Comparison of ENCODE assay signal across 27 mouse cellular contexts in the genomic region with DNA sequence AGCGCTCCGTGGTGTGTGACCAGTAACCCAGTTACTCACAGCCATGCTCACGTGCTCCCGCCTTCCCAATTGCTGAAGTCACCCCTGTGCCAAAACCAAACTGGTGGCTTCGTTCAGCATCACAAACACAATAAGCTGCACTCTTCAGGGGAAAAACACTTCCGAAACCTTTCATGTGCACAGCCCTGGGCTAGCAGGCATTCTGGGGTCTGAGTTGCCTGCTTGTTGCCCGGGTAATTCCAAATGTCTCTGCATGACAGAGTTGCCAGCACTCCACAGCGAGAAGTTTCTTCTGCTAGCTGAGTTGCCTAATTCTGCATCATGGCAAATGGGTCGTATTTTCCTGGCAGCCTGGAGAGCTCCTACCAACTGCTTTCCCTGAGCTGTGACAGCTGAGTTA.
DNase-seq lines count a peak whose midpoint lies in the region; ATAC-seq and TF ChIP-seq lines count a peak whose summit lies in the region.
"Had no signal": no experiment of that assay in that cellular context is flagged by ENCODE, and none has a peak within 500 bp of the region (broad histone marks: within the 10 kb centered on the region; RNA-seq: fewer than 3 reads in every experiment).

No protein-coding gene starts in this region.

- no peaks in the 10 kb centered on the region for H3K27me3 ChIP-seq in hindbrain, embryonic 14.5 days (ENCODE audit: control insufficient read depth, insufficient read depth, low read length)
- no peaks in the 10 kb centered on the region for H3K27me3 ChIP-seq in hindbrain, embryonic 11.5 days (ENCODE audit: control insufficient read depth, insufficient read depth, low read length)
- no peaks in the 10 kb centered on the region for H3K27me3 ChIP-seq in limb, embryonic 10.5 days (ENCODE audit: low read depth, poor library complexity, severe bottlenecking)
- H3K27me3 ChIP-seq: liver, embryonic 12.5 days; neural tube, embryonic 13.5 days had no signal

- H3K9ac ChIP-seq in hindbrain, embryonic 14.5 days, result no peak overlapping the region
- H3K9ac ChIP-seq in hindbrain, embryonic 11.5 days (ENCODE audit: low read depth, low read length), result no peak overlapping the region
- H3K9ac ChIP-seq: liver, embryonic 12.5 days; liver, postnatal 0 days; neural tube, embryonic 13.5 days had no signal

- no peak for TF ChIP-seq CTCF in layer of hippocampus, adult 2 months (conservative IDR thresholded peaks at IDR 0.05)

- ATAC-seq in hindbrain, embryonic 14.5 days (ENCODE audit: low FRiP score), result no peak
- no peak for ATAC-seq in hindbrain, embryonic 11.5 days (ENCODE audit: low FRiP score)
- ATAC-seq: forebrain, embryonic 14.5 days; inflammation-experienced regulatory T-cells, adult 6 months; liver, embryonic 12.5 days; liver, postnatal 0 days had no signal

- peak; percentile 29 to 45 for DNase-seq in cerebellum, postnatal 14 days
- no peak for DNase-seq in cerebellum, adult 11 months
- DNase-seq in hindbrain, embryonic 14.5 days (ENCODE audit: low spot score), result peak; percentile 37
- no peak for DNase-seq in hindbrain, embryonic 11.5 days (ENCODE audit: low spot score)
- no peak for DNase-seq in layer of hippocampus, adult 2 months (ENCODE audit: low spot score in 2 of 2)
- no peak for DNase-seq in layer of hippocampus, postnatal 25 days (ENCODE audit: extremely low spot score in 1 of 2, low spot score in 1 of 2)
- peak; percentile 37 for DNase-seq in brain, adult 2 months (ENCODE audit: low read depth, low spot score)
- no peak for DNase-seq in limb, embryonic 10.5 days (ENCODE audit: low spot score)
- DNase-seq: adrenal gland, postnatal 14 days; gastrocnemius, postnatal 25 days; heart, adult 18-20 months; heart, postnatal 36 days; kidney, adult 11 months; kidney, postnatal 14 days; liver, postnatal 0 days; lung, postnatal 36 days; right cerebral cortex, postnatal 4 days; thymus, adult 18-20 months; thymus, postnatal 25 days had no signal

- H3K4me1 ChIP-seq in hindbrain, embryonic 14.5 days (replicated peaks; ENCODE audit: control insufficient read depth, insufficient read depth, low read length), result peaks cover 10% of the 10 kb centered on the region; the same call in 1 of the 2 replicates
- no peaks in the 10 kb centered on the region for H3K4me1 ChIP-seq in hindbrain, embryonic 11.5 days (replicated peaks; ENCODE audit: control insufficient read depth, insufficient read depth, low read length)
- no peaks in the 10 kb centered on the region for H3K4me1 ChIP-seq in limb, embryonic 10.5 days
- H3K4me1 ChIP-seq: liver, embryonic 12.5 days had no signal

- 62% methylated on average over 9 of the region's 9 CpGs for WGBS in hindbrain, embryonic 14.5 days
- 82% methylated on average over 9 of the region's 9 CpGs for WGBS in hindbrain, embryonic 11.5 days
- WGBS in limb, embryonic 10.5 days, result 87% methylated on average over 9 of the region's 9 CpGs

- no peaks in the 10 kb centered on the region for H3K36me3 ChIP-seq in hindbrain, embryonic 14.5 days (replicated peaks; ENCODE audit: control insufficient read depth, insufficient read depth)
- no peaks in the 10 kb centered on the region for H3K36me3 ChIP-seq in hindbrain, embryonic 11.5 days (ENCODE audit: control insufficient read depth, insufficient read depth, low read length)
- no peaks in the 10 kb centered on the region for H3K36me3 ChIP-seq in limb, embryonic 10.5 days
- H3K36me3 ChIP-seq: liver, embryonic 12.5 days; neural tube, embryonic 13.5 days had no signal

- H3K4me3 ChIP-seq in hindbrain, embryonic 14.5 days (replicated peaks; ENCODE audit: low read length), result no peak overlapping the region
- H3K4me3 ChIP-seq in hindbrain, embryonic 11.5 days (ENCODE audit: low read depth, low read length), result no peak overlapping the region
- H3K4me3 ChIP-seq in layer of hippocampus, adult 2 months, result peak overlapping the region; percentile 20; the same call in 1 of the 2 replicates
- no peak overlapping the region for H3K4me3 ChIP-seq in limb, embryonic 10.5 days
- H3K4me3 ChIP-seq: erythroblast, embryonic 14.5 days; liver, embryonic 12.5 days; neural tube, embryonic 13.5 days had no signal

- no peak overlapping the region for H3K27ac ChIP-seq in hindbrain, embryonic 14.5 days
- no peak overlapping the region for H3K27ac ChIP-seq in hindbrain, embryonic 11.5 days (ENCODE audit: low read depth, low read length)
- peak overlapping the region; percentile 69 for H3K27ac ChIP-seq in layer of hippocampus, adult 2 months
- H3K27ac ChIP-seq in limb, embryonic 10.5 days, result no peak overlapping the region
- H3K27ac ChIP-seq: liver, embryonic 12.5 days; neural tube, embryonic 13.5 days; stomach, postnatal 0 days had no signal

- H3K9me3 ChIP-seq in hindbrain, embryonic 14.5 days (ENCODE audit: control insufficient read depth, low read length), result no peaks in the 10 kb centered on the region
- H3K9me3 ChIP-seq in hindbrain, embryonic 11.5 days (ENCODE audit: control insufficient read depth, low read length), result no peaks in the 10 kb centered on the region
- no peaks in the 10 kb centered on the region for H3K9me3 ChIP-seq in limb, embryonic 10.5 days (replicated peaks)
- H3K9me3 ChIP-seq: liver, embryonic 12.5 days; neural tube, embryonic 13.5 days had no signal

- H3K4me2 ChIP-seq in hindbrain, embryonic 14.5 days (replicated peaks), result no peak overlapping the region
- no peak overlapping the region for H3K4me2 ChIP-seq in hindbrain, embryonic 11.5 days (replicated peaks; ENCODE audit: low read depth, low read length)
- H3K4me2 ChIP-seq: heart, embryonic 11.5 days; liver, embryonic 12.5 days; midbrain, embryonic 11.5 days; neural tube, embryonic 13.5 days had no signal

Comparison
In these comparisons a context has a peak if more than half of its experiments do, and no peak if none do; other contexts are left out.
1. DNase-seq: peak in cerebellum, postnatal 14 days (2 of 2), hindbrain, embryonic 14.5 days (single experiment) and brain, adult 2 months (single experiment); none in cerebellum, adult 11 months (single experiment), hindbrain, embryonic 11.5 days (single experiment), layer of hippocampus, adult 2 months (0 of 2), layer of hippocampus, postnatal 25 days (0 of 2) and limb, embryonic 10.5 days (single experiment).